Mouse (Mus musculus) layer of hippocampus, adult 18-20 months (tissue): Measurements from ENCODE around the gene Tnr. TPM values are rescaled to one million over a fixed set of nuclear protein-coding genes. Genes with fewer than 3 reads are reported as not detected.

Source experiments
- DNase-seq, 2 experiments: peaks; one replicate each; pipeline ENCODE4 v3.0.0; 2022; ENCODE audit warnings: low spot score in 2 of 2
- total RNA-seq, 2 experiments: library from RNA; stranded (reverse); gene quantifications; 2 replicates each; pipeline ENCODE4 v1.2.3; 2021

Tnr gene
- total RNA-seq, 2 experiments from 2014 or later: 137 to 139 TPM

GRCm38 (mm10) chr1:159621321-159621720 lies 97.8 kb downstream of the Tnr start:
- DNase-seq: no peak

- DNase-seq: peak; percentile 25 to 75
Observed at GRCm38 (mm10) chr1:159629119-159629518, 105.5 kb downstream of the Tnr start.

- no peak for DNase-seq
Observed at GRCm38 (mm10) chr1:159629822-159630589, 106.4 kb downstream of the Tnr start.

- DNase-seq: no peak
Observed at GRCm38 (mm10) chr1:159632558-159632957, 109.0 kb downstream of the Tnr start.

GRCm38 (mm10) chr1:159639408-159639807 lies 115.8 kb downstream of the Tnr start:
- peak; percentile 22 to 57 for DNase-seq

GRCm38 (mm10) chr1:159645719-159646118 lies 122.2 kb downstream of the Tnr start:
- DNase-seq: no peak

- no peak for DNase-seq
Observed at GRCm38 (mm10) chr1:159650486-159650885, 126.9 kb downstream of the Tnr start.

GRCm38 (mm10) chr1:159655241-159655640 lies 131.7 kb downstream of the Tnr start:
- DNase-seq: no peak

GRCm38 (mm10) chr1:159657856-159658542 lies 134.4 kb downstream of the Tnr start:
- DNase-seq: no peak

GRCm38 (mm10) chr1:159660620-159661501 lies 137.3 kb downstream of the Tnr start:
- peak in 1 of 2 experiments; percentile 50 for DNase-seq

GRCm38 (mm10) chr1:159664496-159664895 lies 140.9 kb downstream of the Tnr start:
- DNase-seq: no peak

GRCm38 (mm10) chr1:159664945-159665344 lies 141.4 kb downstream of the Tnr start:
- DNase-seq: peak in 1 of 2 experiments; percentile 50

- peak; percentile 67 to 79 for DNase-seq
Observed at GRCm38 (mm10) chr1:159670629-159671150, 147.1 kb downstream of the Tnr start.

GRCm38 (mm10) chr1:159671181-159671580 lies 147.6 kb downstream of the Tnr start:
- DNase-seq: no peak

GRCm38 (mm10) chr1:159674240-159674639 lies 150.7 kb downstream of the Tnr start:
- DNase-seq: no peak

- no peak for DNase-seq
Observed at GRCm38 (mm10) chr1:159675472-159675871, 151.9 kb downstream of the Tnr start.

- DNase-seq: no peak
Observed at GRCm38 (mm10) chr1:159678221-159678935, 154.8 kb downstream of the Tnr start.

GRCm38 (mm10) chr1:159681252-159681651 lies 157.7 kb downstream of the Tnr start:
- DNase-seq: no peak

- peak; percentile 54 to 76 for DNase-seq
Observed at GRCm38 (mm10) chr1:159686476-159687231, 163.1 kb downstream of the Tnr start.

- peak in 1 of 2 experiments; percentile 66 for DNase-seq
Observed at GRCm38 (mm10) chr1:159696717-159697116, 173.1 kb downstream of the Tnr start.
